Mouse (Mus musculus): ENCODE data around the gene Gm3435. TPM values are rescaled to one million over a fixed set of nuclear protein-coding genes. Genes with fewer than 3 reads are reported as not detected.
"Not testable (repeated sequence)": the region's sequence is repeated elsewhere in the genome, so short reads cannot be mapped to it uniquely, and the experiment has no call there.

The Gm3435 gene
- total RNA-seq, 1 experiment from 2014 or later = 9.1 TPM

GRCm38 (mm10) chr17:15024502-15025193, 14.7 kb downstream of the Gm3435 start:
- ATAC-seq (ENCODE audit: extremely low read depth, insufficient number of reproducible peaks, low FRiP score, poor library complexity, severe bottlenecking) = peak; percentile 51

- not testable (repeated sequence) for ATAC-seq (ENCODE audit: extremely low read depth, insufficient number of reproducible peaks, low FRiP score, poor library complexity, severe bottlenecking)
Observed at GRCm38 (mm10) chr17:15025513-15025912, 15.5 kb downstream of the Gm3435 start.

GRCm38 (mm10) chr17:15031414-15031813, 21.4 kb downstream of the Gm3435 start:
- not testable (repeated sequence) for ATAC-seq (ENCODE audit: extremely low read depth, insufficient number of reproducible peaks, low FRiP score, poor library complexity, severe bottlenecking)

- ATAC-seq (ENCODE audit: extremely low read depth, insufficient number of reproducible peaks, low FRiP score, poor library complexity, severe bottlenecking) = peak; percentile 77
Observed at GRCm38 (mm10) chr17:15040455-15040854, 30.5 kb downstream of the Gm3435 start.

- ATAC-seq (ENCODE audit: extremely low read depth, insufficient number of reproducible peaks, low FRiP score, poor library complexity, severe bottlenecking) = peak; percentile 96
Observed at GRCm38 (mm10) chr17:15041175-15041729, 31.3 kb downstream of the Gm3435 start, which contains the start of the genes Ermard, Tcte3 and Gm3448. Gene Ermard, plus strand, starts transcription at chr17:15041208. Gene Tcte3, minus strand, starts transcription at chr17:15041488. Gene Gm3448, minus strand, starts transcription at chr17:15041537.

- not testable (repeated sequence) for ATAC-seq (ENCODE audit: extremely low read depth, insufficient number of reproducible peaks, low FRiP score, poor library complexity, severe bottlenecking)
Observed at GRCm38 (mm10) chr17:15050338-15050737, 40.4 kb downstream of the Gm3435 start.

- ATAC-seq (ENCODE audit: extremely low read depth, insufficient number of reproducible peaks, low FRiP score, poor library complexity, severe bottlenecking) = 0 out of 2 replicates have a peak, but pooled peaks have one; percentile 26
Observed at GRCm38 (mm10) chr17:15052766-15053165, 42.8 kb downstream of the Gm3435 start.

- not testable (repeated sequence) for ATAC-seq (ENCODE audit: extremely low read depth, insufficient number of reproducible peaks, low FRiP score, poor library complexity, severe bottlenecking)
Observed at GRCm38 (mm10) chr17:15053183-15053828, 43.3 kb downstream of the Gm3435 start.

- ATAC-seq (ENCODE audit: extremely low read depth, insufficient number of reproducible peaks, low FRiP score, poor library complexity, severe bottlenecking) = not testable (repeated sequence)
Observed at GRCm38 (mm10) chr17:15053829-15054200, 43.8 kb downstream of the Gm3435 start.

GRCm38 (mm10) chr17:15055925-15056324, 45.9 kb downstream of the Gm3435 start:
- no peak for ATAC-seq (ENCODE audit: extremely low read depth, insufficient number of reproducible peaks, low FRiP score, poor library complexity, severe bottlenecking)

- ATAC-seq (ENCODE audit: extremely low read depth, insufficient number of reproducible peaks, low FRiP score, poor library complexity, severe bottlenecking) = no peak
Observed at GRCm38 (mm10) chr17:15058161-15058591, 48.2 kb downstream of the Gm3435 start.

- no peak for ATAC-seq (ENCODE audit: extremely low read depth, insufficient number of reproducible peaks, low FRiP score, poor library complexity, severe bottlenecking)
Observed at GRCm38 (mm10) chr17:15059646-15060045, 49.7 kb downstream of the Gm3435 start.

GRCm38 (mm10) chr17:15060356-15060755, 50.4 kb downstream of the Gm3435 start:
- no peak for ATAC-seq (ENCODE audit: extremely low read depth, insufficient number of reproducible peaks, low FRiP score, poor library complexity, severe bottlenecking)

GRCm38 (mm10) chr17:15065391-15066024, 55.5 kb downstream of the Gm3435 start:
- ATAC-seq (ENCODE audit: extremely low read depth, insufficient number of reproducible peaks, low FRiP score, poor library complexity, severe bottlenecking) = no peak

- no peak for ATAC-seq (ENCODE audit: extremely low read depth, insufficient number of reproducible peaks, low FRiP score, poor library complexity, severe bottlenecking)
Observed at GRCm38 (mm10) chr17:15066066-15066465, 56.1 kb downstream of the Gm3435 start.

- no peak for ATAC-seq (ENCODE audit: extremely low read depth, insufficient number of reproducible peaks, low FRiP score, poor library complexity, severe bottlenecking)
Observed at GRCm38 (mm10) chr17:15066911-15067310, 56.9 kb downstream of the Gm3435 start.

GRCm38 (mm10) chr17:15068040-15068792, 58.2 kb downstream of the Gm3435 start:
- ATAC-seq (ENCODE audit: extremely low read depth, insufficient number of reproducible peaks, low FRiP score, poor library complexity, severe bottlenecking) = no peak

GRCm38 (mm10) chr17:15069124-15069523, 59.1 kb downstream of the Gm3435 start:
- no peak for ATAC-seq (ENCODE audit: extremely low read depth, insufficient number of reproducible peaks, low FRiP score, poor library complexity, severe bottlenecking)
